Mouse (Mus musculus) midbrain, embryonic 14.5 days (tissue): ENCODE results near the gene Tepsin. TPM values are rescaled to one million over a fixed set of nuclear protein-coding genes. Genes with fewer than 3 reads are reported as not detected.

Source experiments
- microRNA-seq: library from miRNA; unstranded; fragments of <30 nt; microRNA quantifications from one replicate; pipeline ENCODE4, GENCODE M21; 2016
- polyA plus RNA-seq: library from polyadenylated mRNA; unstranded; fragments of >200 nt; fragmentation: Nextera tagmentation; extraction: Ambion mirVana; gene quantifications from 2 replicates; pipeline ENCODE4 v1.2.1, GENCODE M21; 2014

The Tepsin gene
- polyA plus RNA-seq, 1 experiment from 2014 or later: 18.0 TPM

Small RNA genes lying within 50 kb of the gene (microRNA-seq; reads per million reads assigned to microRNA genes)
- gene Gm25948: not detected

Other genes starting within 250 kb of the Tepsin start
- gene Chmp6, start 185.3 kb downstream of the Tepsin start, polyA plus RNA-seq: 100 and 104 TPM in 2 replicates
- 11.0 and 11.2 TPM in 2 replicates for gene Baiap2, start 156.0 kb downstream of the Tepsin start, polyA plus RNA-seq
- 34.6 and 36.1 TPM in 2 replicates for gene Aatk, start 51.6 kb downstream of the Tepsin start, polyA plus RNA-seq
- 27.6 and 31.9 TPM in 2 replicates for gene Cep131, start 11.9 kb downstream of the Tepsin start, polyA plus RNA-seq
- 61.2 and 61.3 TPM in 2 replicates for gene Ndufaf8, start 197 bp upstream of the Tepsin start, polyA plus RNA-seq
- gene Slc38a10, start 52.6 kb upstream of the Tepsin start, polyA plus RNA-seq: 88.3 and 119 TPM in 2 replicates
- 20.0 and 25.9 TPM in 2 replicates for gene Bahcc1, start 134.2 kb upstream of the Tepsin start, polyA plus RNA-seq
- 4,502 and 4,930 TPM in 2 replicates for gene Actg1, start 249.8 kb upstream of the Tepsin start, polyA plus RNA-seq